Mouse (Mus musculus) thymus, postnatal 25 days (tissue): ENCODE measurements at regions not wholly inside any gene's neighbourhood (a gene's known extent, or its start where the extent isn't known, plus 50 kb on each side); places are given as distances from the start of the nearest gene placed in this dataset.

Experiments
- DNase-seq: peaks from one replicate; pipeline ENCODE4 v3.0.0; 2022

GRCm38 (mm10) chr1:77102421-77103133, 412.3 kb downstream of the Epha4 start:
- no peak for DNase-seq

DNA sequence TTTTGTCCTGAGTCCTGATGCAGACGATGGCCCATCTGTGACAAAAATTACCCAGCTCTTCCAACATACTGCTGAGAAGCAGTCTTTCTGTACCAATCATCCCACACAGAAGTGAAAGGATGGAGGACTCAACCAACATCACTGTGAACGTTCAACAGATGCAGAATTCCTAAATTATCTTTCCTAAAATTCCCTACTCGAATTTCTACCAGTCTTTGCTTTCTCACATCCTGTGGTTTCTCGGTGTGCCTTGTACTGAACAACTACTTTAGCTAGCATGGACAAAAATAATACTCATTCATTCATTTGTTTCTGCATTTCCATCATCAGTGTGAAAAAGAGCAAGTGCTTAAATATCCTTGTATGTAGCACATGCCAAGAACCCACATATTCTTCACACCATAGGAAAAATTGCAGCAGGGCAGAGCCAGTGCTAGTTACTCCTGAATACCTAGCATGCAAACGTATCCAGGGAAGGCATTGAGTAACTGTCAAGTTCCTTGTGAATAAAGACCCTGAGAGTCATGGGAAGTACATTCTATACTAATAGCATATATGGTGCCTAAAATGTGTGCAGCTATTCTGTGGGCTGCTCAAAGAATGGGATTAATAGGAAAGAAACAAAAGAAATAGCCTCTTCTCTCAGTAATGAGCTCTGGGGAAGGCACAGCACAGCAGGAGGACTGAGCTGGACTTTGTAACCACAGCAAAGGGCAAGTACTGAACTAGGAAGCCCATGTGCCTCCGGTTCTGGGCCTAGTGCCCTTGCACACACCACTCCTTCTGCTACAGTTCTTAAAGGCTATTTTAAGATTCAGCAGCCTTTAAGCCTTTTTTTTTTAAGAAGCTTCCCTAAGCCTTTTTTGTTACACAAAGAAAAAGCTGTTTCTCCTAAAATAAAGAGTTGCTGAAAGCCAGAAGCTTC, 404.8 kb downstream of the Epha4 start:
- no peak for DNase-seq

GRCm38 (mm10) chr1:77128411-77128810, 386.5 kb downstream of the Epha4 start:
- no peak for DNase-seq

DNA sequence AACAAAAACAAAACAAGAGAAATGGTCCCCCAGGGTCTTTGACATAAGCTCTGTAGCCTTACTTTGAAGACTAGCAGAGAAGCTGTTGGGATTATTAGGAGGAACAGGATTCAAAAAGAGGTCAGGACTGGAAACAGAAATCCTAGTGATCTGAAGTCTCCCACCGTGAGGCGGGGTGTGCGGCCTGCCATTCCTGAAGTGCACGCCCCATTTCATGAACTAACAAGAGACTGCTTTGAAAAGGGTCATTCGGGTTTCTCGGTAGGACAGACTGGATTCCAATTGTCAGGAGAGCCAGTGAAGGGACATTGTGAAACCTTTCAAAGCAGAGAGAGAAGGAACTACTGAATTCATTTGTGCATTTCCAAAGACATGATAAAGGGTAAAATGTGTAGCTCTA, 377.2 kb downstream of the Epha4 start:
- no peak for DNase-seq

DNA sequence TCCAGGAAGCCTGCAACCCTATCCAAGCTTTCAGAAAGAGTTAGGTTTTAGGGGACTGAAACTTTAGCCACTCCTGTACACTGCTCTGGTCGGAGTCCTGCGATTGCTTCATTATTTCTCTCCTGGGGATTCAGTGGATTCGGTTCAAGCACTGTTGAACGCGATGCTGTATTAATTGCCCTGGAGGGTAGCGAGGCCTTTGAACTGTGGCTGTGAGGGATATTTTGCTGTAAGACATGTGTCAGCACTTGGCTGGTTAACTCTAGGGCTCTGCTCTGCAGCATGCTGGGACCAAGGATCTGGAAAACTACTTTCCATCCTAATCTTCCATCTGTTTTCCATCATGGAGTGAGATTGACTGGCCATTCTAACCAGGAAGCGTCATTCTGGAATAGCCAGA, 374.0 kb downstream of the Epha4 start:
- DNase-seq, result no peak

DNA sequence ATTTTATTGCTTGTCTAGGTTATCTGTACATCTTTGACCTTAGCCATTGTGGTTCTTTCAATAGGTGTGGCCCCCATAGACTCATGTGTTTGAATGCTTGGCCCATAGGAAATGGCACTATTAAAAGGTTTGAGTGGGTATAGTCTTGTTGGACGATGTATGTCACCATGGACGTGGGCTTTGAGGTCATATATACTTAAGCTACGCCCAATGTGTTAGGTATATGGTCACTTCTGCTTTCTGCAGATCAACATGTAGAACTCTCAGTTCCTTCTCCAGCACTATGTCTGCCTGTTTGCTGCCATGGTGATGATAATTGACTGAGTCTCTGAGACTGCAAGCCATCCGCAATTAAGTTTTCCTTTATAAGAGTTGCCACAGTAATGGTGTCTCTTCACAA, 366.8 kb downstream of the Epha4 start:
- no peak for DNase-seq

- no peak for DNase-seq
These were observed 346.6 kb downstream of the Epha4 start for GRCm38 (mm10) chr1:77168316-77168715.

GRCm38 (mm10) chr1:77172463-77172862, 342.4 kb downstream of the Epha4 start:
- DNase-seq, result no peak

DNA sequence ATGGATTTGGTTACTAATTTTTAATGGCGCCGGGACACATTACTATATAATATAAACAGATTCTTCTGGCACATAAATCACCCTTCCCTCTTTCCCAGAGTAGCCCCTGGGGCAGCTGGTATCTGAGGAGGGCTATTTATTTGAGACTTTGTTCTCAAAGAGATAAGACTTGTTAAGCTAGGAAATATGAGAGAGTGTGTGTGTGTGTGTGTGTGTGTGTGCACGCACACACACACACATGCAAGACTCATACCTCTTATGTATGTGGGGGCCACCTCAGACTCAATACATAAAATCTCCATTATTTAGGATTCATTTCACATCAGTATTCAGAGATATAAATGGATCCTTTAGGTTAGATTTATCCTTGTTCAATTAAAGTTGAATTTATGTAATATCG, 340.1 kb downstream of the Epha4 start:
- DNase-seq, result no peak

DNA sequence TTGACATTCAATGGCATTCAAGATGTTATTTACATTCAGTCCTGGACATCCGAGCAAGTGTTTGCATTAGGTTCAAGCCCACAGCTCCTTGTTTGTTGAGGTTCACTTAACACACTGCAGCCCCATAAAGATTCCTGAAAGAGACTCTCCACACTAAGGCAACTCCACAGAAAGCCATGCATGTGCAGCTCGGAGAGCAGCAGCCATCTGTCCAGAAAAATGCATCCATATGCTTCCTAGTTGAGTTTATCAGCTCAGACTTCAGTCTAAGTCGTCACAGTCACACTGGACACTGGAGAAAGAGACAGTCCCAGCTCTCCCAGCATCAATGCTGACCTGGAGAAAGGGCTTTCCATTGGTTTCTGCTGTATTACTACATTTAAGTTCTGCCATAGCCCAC, 339.7 kb downstream of the Epha4 start:
- DNase-seq, result no peak

DNA sequence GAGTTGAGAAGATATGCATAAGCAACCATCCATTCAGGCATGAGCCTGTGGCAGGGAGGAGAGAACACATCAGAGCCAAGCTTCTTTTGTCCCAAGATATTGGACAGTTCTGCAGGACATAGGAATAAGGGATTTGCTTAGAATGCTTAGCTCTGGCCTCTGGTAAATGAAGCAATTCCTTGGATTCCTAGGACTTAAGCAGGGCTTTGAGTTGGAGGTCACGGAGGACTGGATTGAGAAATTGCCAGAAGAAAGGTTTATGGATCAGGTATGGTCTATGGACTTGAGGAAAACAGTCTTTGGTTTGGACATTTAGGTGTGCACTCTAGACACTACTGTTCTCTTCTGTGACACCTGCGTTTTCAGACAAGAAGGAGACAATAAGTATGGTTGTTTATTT, 338.4 kb downstream of the Epha4 start:
- DNase-seq, result no peak

- no peak for DNase-seq
These were observed 330.9 kb downstream of the Epha4 start for GRCm38 (mm10) chr1:77183965-77184364.

DNA sequence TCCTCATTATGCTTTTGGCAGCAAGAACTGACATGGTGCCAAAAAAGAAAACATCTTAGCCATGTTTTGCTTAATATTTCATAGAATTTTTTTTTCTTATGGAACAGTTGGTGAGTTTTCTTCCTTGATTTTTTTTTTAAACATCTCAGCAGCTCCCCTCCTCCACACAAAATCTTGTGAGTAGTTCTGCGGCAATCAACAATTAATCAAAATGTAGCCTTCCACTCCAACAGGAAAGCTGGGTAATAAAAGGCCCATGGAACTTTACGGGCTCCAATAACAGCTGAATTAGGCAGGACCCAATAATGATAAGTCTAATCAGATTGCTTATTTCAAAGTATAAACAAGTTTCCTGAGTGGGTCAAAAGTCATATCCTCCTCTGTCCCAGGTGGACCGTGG, 324.7 kb downstream of the Epha4 start:
- DNase-seq, result no peak

- no peak for DNase-seq
These were observed 313.5 kb downstream of the Epha4 start for GRCm38 (mm10) chr1:77201321-77201917.

DNA sequence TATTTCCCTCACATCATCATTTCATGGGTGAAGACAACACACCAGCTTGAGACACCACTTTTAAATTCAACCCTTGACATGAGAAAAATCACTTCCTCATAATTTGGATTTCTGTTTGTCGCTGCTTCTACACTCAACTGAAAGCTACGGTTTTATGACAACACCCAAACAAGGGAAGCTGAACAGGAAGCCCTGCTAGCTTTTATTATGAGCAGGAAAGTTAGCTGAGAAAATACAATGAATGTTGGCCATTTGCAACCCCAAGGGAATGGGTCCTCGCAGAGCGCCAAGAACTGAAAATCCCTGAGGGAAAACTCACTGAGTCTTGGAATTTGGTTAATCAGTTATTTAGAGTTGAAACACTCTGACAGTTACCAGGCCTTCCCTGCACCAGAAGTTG, 311.9 kb downstream of the Epha4 start:
- no peak for DNase-seq

- DNase-seq, result no peak
These were observed 308.4 kb downstream of the Epha4 start for GRCm38 (mm10) chr1:77206535-77206934.

GRCm38 (mm10) chr1:77209395-77209794, 305.5 kb downstream of the Epha4 start:
- DNase-seq, result no peak

DNA sequence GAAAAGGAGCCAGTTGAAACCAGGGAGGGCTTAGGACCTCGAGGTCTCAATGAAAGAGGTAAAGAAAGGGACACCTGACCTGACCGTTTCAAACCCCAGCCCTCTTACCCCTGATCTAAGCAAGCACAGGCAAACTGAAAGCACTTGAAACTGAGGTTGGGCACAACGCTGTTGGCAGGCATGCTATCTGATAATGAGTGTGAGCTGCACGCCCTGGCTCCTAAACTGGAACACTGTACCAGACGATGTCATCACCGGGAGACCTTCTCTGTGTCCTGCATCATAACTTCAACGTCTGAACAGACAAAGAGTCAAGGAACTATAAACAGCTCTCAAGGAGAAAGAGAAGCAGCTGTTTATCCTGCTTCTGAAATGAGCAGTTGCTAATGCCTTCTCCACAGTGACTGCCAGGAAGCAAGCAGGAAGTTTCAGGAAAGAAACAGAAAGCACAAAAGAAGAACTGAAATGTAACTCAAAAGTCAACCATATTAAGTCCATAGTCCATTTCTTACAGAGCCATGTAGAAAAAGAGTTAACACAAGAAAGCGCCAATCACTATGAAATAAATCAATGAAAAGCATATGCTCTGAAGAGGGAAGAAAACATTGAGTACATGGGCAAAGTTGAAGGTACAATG, 301.3 kb downstream of the Epha4 start:
- DNase-seq, result no peak

DNA sequence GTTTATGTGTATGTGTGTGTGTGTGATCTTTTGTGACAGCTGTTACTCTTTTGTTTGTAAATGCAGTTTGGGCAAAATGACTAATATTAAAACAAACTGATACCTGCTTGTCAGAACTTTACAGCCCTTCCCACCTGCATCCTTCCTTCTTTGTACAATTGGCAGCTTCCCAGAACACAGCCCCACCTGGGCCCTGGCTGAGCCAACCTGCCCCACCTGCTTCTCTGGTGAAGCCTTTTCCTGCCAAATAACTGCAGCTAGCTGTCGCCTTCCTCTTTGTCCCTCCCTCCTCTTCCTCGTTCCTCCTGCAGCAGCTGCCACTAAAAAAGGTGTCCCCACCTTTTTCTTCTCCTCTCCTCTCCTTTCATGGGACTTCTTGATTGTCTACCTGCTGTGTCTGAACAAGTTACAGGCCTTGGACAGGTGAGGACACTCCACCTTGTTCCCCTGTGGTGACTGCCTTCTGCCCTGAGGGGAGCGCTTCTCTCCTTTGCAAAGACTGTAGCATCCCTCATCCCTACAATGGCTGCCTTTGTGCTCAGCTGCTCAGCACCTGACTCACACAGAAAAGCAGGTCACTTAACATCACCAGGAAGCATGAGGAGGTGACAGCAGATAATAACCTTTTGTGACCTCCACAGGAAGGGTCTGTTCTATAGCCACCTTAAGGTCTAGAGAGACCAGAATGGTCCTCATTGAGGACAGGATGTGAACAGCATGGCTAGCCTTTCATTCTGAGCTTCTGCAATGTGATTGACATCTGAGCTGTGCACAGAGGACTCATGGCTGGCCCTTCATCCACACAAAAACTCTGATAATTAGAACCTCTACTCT, 295.2 kb downstream of the Epha4 start:
- DNase-seq, result no peak

GRCm38 (mm10) chr1:77220322-77220590, 294.6 kb downstream of the Epha4 start:
- DNase-seq, result no peak

- no peak for DNase-seq
These were observed 294.1 kb downstream of the Epha4 start for GRCm38 (mm10) chr1:77220783-77221182.

GRCm38 (mm10) chr1:77221900-77222299, 293.0 kb downstream of the Epha4 start:
- DNase-seq, result no peak

DNA sequence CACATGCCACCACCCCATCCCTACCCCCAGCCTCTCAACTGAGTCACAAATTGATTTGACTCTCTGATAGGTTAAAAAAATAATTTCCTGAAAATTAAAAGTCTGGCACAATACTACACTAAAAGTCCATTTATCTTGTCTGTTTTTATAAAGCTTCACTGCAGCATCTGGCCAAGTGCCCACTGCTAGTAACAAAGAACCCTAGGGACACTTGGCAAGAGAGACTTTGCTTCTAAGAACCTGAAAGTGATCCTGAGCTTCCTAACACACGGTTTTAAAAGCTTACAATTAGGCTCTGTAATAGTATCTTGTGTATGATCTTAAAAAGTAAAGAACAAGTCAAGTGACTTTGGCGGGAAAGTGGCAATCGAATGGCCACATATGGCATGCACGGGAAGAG, 288.3 kb downstream of the Epha4 start:
- no peak for DNase-seq
